Mouse (Mus musculus) hindbrain, embryonic 12.5 days (tissue): ENCODE measurements at regions not wholly inside any gene's neighbourhood (a gene's known extent, or its start where the extent isn't known, plus 50 kb on each side); places are given as distances from the start of the nearest gene placed in this dataset.

ENCODE experiments used
- ATAC-seq: fragments of 200-750 bp; cut with Nextera tagmentation; 2 replicates; pipeline ENCODE4 v1.8.0; 2017; ENCODE audit warnings: moderate TSS enrichment; ENCODE audit not compliant: low FRiP score
- H3K27ac ChIP-seq: fragments of 300-500 bp; sonication (generic); 2 replicates; pipeline ENCODE4 v1.5.1; 2016; ENCODE audit warnings: mild to moderate bottlenecking
- H3K27me3 ChIP-seq: fragments of 300-500 bp; sonication (generic); 2 replicates; pipeline ENCODE4 v1.6.1; 2016; ENCODE audit warnings: mild to moderate bottlenecking
- H3K36me3 ChIP-seq: fragments of 300-500 bp; sonication (generic); 2 replicates; pipeline ENCODE4 v1.6.1; 2016; ENCODE audit warnings: mild to moderate bottlenecking
- H3K4me1 ChIP-seq: fragments of 300-500 bp; sonication (generic); 2 replicates; pipeline ENCODE4 v1.6.1; 2016
- H3K4me2 ChIP-seq: fragments of 300-500 bp; sonication (generic); replicated peaks from 2 replicates; pipeline ENCODE4 v1.6.1; 2016; ENCODE audit warnings: mild to moderate bottlenecking
- H3K4me3 ChIP-seq: fragments of 300-500 bp; sonication (generic); 2 replicates; pipeline ENCODE4 v1.5.1; 2016; ENCODE audit warnings: mild to moderate bottlenecking
- H3K9ac ChIP-seq: fragments of 300-500 bp; sonication (generic); 2 replicates; pipeline ENCODE4 v1.6.1; 2016; ENCODE audit warnings: mild to moderate bottlenecking, moderate library complexity
- H3K9me3 ChIP-seq: fragments of 300-500 bp; sonication (generic); replicated peaks from 2 replicates; pipeline ENCODE4 v1.6.1; 2016; ENCODE audit warnings: mild to moderate bottlenecking
- WGBS: fragments of 180-500 bp; shearing (Covaris S2); methylation state at CpG from one replicate; pipeline ENCODE4 v1.1.7; 2016; 5-methylcytosine and 5-hydroxymethylcytosine counted together

GRCm38 (mm10) chr15:38351701-38352100, 926.3 kb downstream of the 4930447A16Rik start:
- H3K36me3 ChIP-seq: no peaks in the 10 kb centered on the region
- no peak overlapping the region for H3K4me3 ChIP-seq
- ATAC-seq: no peak
- 77% methylated on average over 3 of the region's 3 CpGs for WGBS
- no peak overlapping the region for H3K9ac ChIP-seq
- no peaks in the 10 kb centered on the region for H3K9me3 ChIP-seq
- no peaks in the 10 kb centered on the region for H3K27me3 ChIP-seq
- H3K4me1 ChIP-seq: no peaks in the 10 kb centered on the region
- H3K4me2 ChIP-seq: no peak overlapping the region
- no peak overlapping the region for H3K27ac ChIP-seq

GRCm38 (mm10) chr15:38353371-38353770, 928.0 kb downstream of the 4930447A16Rik start:
- no peak overlapping the region for H3K4me2 ChIP-seq
- 88% methylated on average over 4 of the region's 4 CpGs for WGBS
- no peak for ATAC-seq
- H3K9me3 ChIP-seq: no peaks in the 10 kb centered on the region
- no peaks in the 10 kb centered on the region for H3K27me3 ChIP-seq
- H3K36me3 ChIP-seq: no peaks in the 10 kb centered on the region
- no peak overlapping the region for H3K27ac ChIP-seq
- H3K4me3 ChIP-seq: no peak overlapping the region
- no peak overlapping the region for H3K9ac ChIP-seq
- H3K4me1 ChIP-seq: no peaks in the 10 kb centered on the region

DNA sequence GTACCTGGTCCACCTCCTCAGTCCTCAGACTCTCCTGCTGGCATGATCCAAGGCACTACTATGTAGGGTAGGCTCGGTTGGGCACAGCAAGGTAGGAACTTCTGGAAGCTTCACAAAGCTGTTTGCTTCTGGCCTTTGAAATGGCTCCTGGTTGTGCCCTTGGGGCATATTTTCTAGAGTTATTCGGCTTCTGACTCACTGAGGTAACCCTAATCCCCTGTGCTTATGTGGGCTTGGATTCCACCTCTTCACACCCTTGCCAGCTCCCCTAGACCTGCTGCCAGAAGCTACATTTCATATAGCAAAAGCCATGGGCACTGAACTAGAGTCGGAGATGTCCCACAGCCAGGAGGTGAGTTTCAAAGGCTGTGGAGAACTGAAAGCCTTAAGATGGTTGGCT, 933.7 kb downstream of the 4930447A16Rik start:
- 92% methylated on average over 3 of the region's 3 CpGs for WGBS
- no peak for ATAC-seq
- no peaks in the 10 kb centered on the region for H3K36me3 ChIP-seq
- H3K9me3 ChIP-seq: no peaks in the 10 kb centered on the region; the same call in none of the 2 replicates
- H3K9ac ChIP-seq: no peak overlapping the region
- no peaks in the 10 kb centered on the region for H3K27me3 ChIP-seq
- no peaks in the 10 kb centered on the region for H3K4me1 ChIP-seq
- H3K27ac ChIP-seq: no peak overlapping the region
- H3K4me3 ChIP-seq: no peak overlapping the region
- no peak overlapping the region for H3K4me2 ChIP-seq

GRCm38 (mm10) chr15:38363522-38363921, 938.2 kb downstream of the 4930447A16Rik start:
- Histone ChIP-seq H3K4me1 (no peaks in the 10 kb centered on the region), H3K36me3 (no peaks in the 10 kb centered on the region), H3K9me3 (no peaks in the 10 kb centered on the region; the same call in none of the 2 replicates), H3K9ac (no peak overlapping the region), H3K27me3 (no peaks in the 10 kb centered on the region), H3K27ac (no peak overlapping the region), H3K4me3 (no peak overlapping the region), H3K4me2 (no peak overlapping the region)
- ATAC-seq: no peak
- 77% methylated on average over 5 of the region's 5 CpGs for WGBS

- H3K27ac ChIP-seq: no peak overlapping the region
- ATAC-seq: no peak
- H3K27me3 ChIP-seq: no peaks in the 10 kb centered on the region
- no peaks in the 10 kb centered on the region; the same call in none of the 2 replicates for H3K9me3 ChIP-seq
- no peak overlapping the region for H3K4me3 ChIP-seq
- WGBS: 84% methylated on average over 3 of the region's 3 CpGs
- no peaks in the 10 kb centered on the region for H3K4me1 ChIP-seq
- no peak overlapping the region for H3K4me2 ChIP-seq
- no peak overlapping the region for H3K9ac ChIP-seq
- no peaks in the 10 kb centered on the region for H3K36me3 ChIP-seq
Observed at GRCm38 (mm10) chr15:38364014-38364413, 938.7 kb downstream of the 4930447A16Rik start.

DNA sequence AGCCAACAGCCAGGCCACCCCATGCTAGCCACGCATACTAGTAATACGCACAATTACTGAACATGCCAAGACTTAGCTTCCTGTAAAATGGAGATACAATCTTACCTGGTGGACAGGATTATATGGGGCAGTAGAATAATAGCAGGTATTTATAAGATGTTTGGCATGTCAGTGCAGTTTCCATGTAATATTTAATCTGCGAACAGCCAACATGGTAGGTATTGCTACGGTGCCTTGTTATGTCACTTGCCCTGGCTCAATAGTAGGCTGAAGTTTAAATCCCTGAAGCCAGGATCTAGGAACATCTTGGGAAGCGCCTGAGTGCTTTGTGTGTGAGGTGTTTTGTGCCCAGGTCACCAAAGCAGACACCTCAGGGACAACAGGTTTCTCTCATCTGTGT, 942.3 kb downstream of the 4930447A16Rik start:
- H3K27ac ChIP-seq: no peak overlapping the region
- no peak for ATAC-seq
- WGBS: 95% methylated on average over 5 of the region's 5 CpGs
- H3K4me3 ChIP-seq: no peak overlapping the region
- H3K9me3 ChIP-seq: no peaks in the 10 kb centered on the region
- H3K4me1 ChIP-seq: no peaks in the 10 kb centered on the region
- H3K36me3 ChIP-seq: no peaks in the 10 kb centered on the region
- H3K4me2 ChIP-seq: no peak overlapping the region
- no peaks in the 10 kb centered on the region for H3K27me3 ChIP-seq
- H3K9ac ChIP-seq: no peak overlapping the region

DNA sequence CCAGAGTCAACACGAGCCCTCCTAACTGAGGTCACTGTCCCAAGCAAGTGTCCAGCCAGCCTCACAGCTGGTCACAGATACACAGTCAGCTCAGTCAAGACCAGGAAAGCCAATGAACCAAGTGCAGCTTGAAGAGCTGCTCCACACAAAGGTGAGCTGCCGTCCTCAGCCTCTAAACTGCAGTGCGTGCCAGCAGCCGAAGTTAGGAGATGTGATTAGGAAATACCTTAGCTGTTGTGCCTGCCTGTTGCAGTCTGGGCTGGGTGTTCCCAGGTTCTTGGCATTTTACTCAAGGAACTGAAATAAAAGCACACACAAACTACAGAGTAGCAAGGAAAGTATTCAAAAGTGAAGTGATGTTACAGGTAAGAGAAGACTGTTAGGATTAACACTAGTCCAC, 942.9 kb downstream of the 4930447A16Rik start:
- 88% methylated on average over 4 of the region's 4 CpGs for WGBS
- H3K4me3 ChIP-seq: no peak overlapping the region
- H3K4me2 ChIP-seq: no peak overlapping the region
- no peaks in the 10 kb centered on the region for H3K27me3 ChIP-seq
- H3K4me1 ChIP-seq: no peaks in the 10 kb centered on the region
- H3K9me3 ChIP-seq: no peaks in the 10 kb centered on the region
- H3K36me3 ChIP-seq: no peaks in the 10 kb centered on the region
- H3K27ac ChIP-seq: no peak overlapping the region
- ATAC-seq: no peak
- H3K9ac ChIP-seq: no peak overlapping the region

DNA sequence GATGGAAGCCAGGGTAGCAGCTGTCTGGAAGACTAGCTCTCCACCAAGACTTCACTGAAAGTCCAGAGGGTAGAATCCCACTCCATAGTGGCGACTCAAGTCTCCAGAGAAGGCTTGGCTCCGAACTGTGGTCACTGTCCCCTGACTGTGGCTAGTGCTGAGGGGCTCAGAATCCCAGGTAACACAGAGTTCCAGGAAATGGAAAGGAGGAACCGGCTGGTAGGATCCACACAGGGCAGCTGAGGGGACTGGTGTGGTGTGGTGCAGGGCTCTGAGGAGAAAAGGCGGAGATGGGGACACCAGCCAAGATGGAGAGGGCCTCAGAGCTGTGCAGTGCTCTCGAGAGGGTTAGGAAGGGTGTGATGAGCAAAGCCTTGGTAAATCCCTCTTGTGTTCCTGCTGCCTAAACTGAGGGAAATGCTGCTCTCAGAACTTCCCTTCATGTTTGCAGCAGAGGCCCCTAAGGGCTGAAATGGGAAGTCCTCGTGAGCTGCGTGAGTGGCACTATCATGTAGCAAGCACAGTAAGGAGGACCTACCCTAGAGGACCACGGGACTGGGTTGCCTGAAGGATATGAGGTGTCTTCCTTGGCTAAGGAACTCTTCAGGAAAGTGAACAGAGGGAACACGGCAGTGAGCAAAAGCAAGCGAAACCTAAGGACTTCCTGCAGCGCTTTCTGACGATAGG, 946.2 kb downstream of the 4930447A16Rik start:
- 85% methylated on average over 12 of the region's 12 CpGs for WGBS
- H3K9me3 ChIP-seq: no peaks in the 10 kb centered on the region
- H3K36me3 ChIP-seq: no peaks in the 10 kb centered on the region

GRCm38 (mm10) chr15:38373797-38374196, 948.4 kb downstream of the 4930447A16Rik start:
- H3K27me3 ChIP-seq: no peaks in the 10 kb centered on the region
- H3K4me3 ChIP-seq: peak overlapping the region; percentile 22
- H3K36me3 ChIP-seq: no peaks in the 10 kb centered on the region
- H3K9me3 ChIP-seq: no peaks in the 10 kb centered on the region
- H3K27ac ChIP-seq: no peak overlapping the region
- peak overlapping the region; percentile 24; the same call in 1 of the 2 replicates for H3K9ac ChIP-seq
- WGBS: 5% methylated on average over 18 of the region's 21 CpGs
- H3K4me2 ChIP-seq: peak overlapping the region; percentile 55
- peaks cover 7% of the 10 kb centered on the region; the same call in 1 of the 2 replicates for H3K4me1 ChIP-seq
- ATAC-seq: peak; percentile 78

More for the DNA sequence above, 946.2 kb downstream of the 4930447A16Rik start:
- no peak overlapping the region for H3K4me2 ChIP-seq
- H3K27ac ChIP-seq: no peak overlapping the region
- no peak overlapping the region for H3K9ac ChIP-seq
- no peak overlapping the region for H3K4me3 ChIP-seq
- no peak for ATAC-seq
- no peaks in the 10 kb centered on the region for H3K27me3 ChIP-seq
- H3K4me1 ChIP-seq: peaks cover 7% of the 10 kb centered on the region; the same call in 1 of the 2 replicates

GRCm38 (mm10) chr15:38374786-38375185, 949.4 kb downstream of the 4930447A16Rik start:
- Histone ChIP-seq H3K4me2 (no peak overlapping the region), H3K4me1 (peaks cover 7% of the 10 kb centered on the region; the same call in 1 of the 2 replicates), H3K9me3 (no peaks in the 10 kb centered on the region), H3K36me3 (no peaks in the 10 kb centered on the region), H3K27ac (no peak overlapping the region), H3K27me3 (no peaks in the 10 kb centered on the region), H3K4me3 (no peak overlapping the region), H3K9ac (no peak overlapping the region)
- ATAC-seq: no peak
- WGBS: 83% methylated on average over 6 of the region's 6 CpGs

GRCm38 (mm10) chr15:38378106-38378505, 952.8 kb downstream of the 4930447A16Rik start:
- H3K4me3 ChIP-seq: no peak overlapping the region
- H3K9ac ChIP-seq: no peak overlapping the region
- no peaks in the 10 kb centered on the region for H3K36me3 ChIP-seq
- 88% methylated on average over 8 of the region's 8 CpGs for WGBS
- ATAC-seq: no peak
- no peak overlapping the region for H3K4me2 ChIP-seq
- H3K4me1 ChIP-seq: peaks cover 7% of the 10 kb centered on the region; the same call in 1 of the 2 replicates
- H3K27ac ChIP-seq: no peak overlapping the region
- H3K9me3 ChIP-seq: no peaks in the 10 kb centered on the region
- H3K27me3 ChIP-seq: no peaks in the 10 kb centered on the region

DNA sequence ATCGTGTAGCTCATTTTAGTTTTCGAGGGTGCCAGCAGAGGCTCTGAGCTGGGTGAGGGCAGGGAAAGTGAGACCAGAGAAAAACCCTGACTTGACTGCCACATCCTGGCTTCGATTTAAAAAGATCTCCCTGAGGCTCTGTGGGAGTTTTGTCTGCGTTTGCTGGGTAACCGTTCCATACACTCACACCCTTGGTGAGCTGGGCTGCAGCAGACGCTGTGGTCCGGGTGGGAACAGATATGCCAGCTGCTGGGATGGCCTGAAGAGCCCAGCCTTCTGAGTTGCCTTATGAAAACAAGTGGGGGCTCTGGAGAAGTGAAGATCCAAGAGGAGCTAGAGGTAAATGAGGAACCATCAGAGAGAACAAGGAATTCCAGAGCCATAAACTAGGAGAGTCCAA, 962.3 kb downstream of the 4930447A16Rik start:
- WGBS: 71% methylated on average over 7 of the region's 7 CpGs
- peaks cover 17% of the 10 kb centered on the region for H3K4me1 ChIP-seq
- ATAC-seq: no peak
- no peak overlapping the region for H3K9ac ChIP-seq
- no peaks in the 10 kb centered on the region for H3K36me3 ChIP-seq
- no peak overlapping the region for H3K4me2 ChIP-seq
- no peaks in the 10 kb centered on the region for H3K27me3 ChIP-seq
- no peak overlapping the region for H3K4me3 ChIP-seq
- no peak overlapping the region for H3K27ac ChIP-seq
- H3K9me3 ChIP-seq: no peaks in the 10 kb centered on the region

DNA sequence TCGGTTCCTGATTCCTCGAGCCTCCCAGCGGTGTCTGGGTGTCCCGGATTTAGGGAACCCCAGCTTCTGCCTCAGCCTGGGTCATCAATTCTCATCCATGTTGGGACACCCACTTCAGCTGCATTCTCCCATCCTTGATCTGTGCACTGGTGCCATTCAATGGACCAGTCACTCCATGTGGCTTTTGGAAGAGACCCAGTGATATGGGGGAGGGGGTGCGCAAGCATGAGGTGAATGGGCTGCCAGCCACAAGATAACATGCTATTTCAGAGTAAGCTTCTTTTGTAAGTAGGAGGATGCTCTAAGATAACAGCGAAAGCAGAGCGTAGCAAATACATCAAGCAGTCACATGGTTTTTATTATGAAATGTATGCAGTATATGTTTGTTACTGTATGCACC, 963.1 kb downstream of the 4930447A16Rik start:
- Histone ChIP-seq H3K27me3 (no peaks in the 10 kb centered on the region), H3K9ac (no peak overlapping the region), H3K4me1 (peaks cover 17% of the 10 kb centered on the region), H3K27ac (no peak overlapping the region), H3K9me3 (no peaks in the 10 kb centered on the region), H3K4me2 (no peak overlapping the region), H3K36me3 (no peaks in the 10 kb centered on the region), H3K4me3 (no peak overlapping the region)
- ATAC-seq: no peak
- 93% methylated on average over 7 of the region's 7 CpGs for WGBS
